Mouse (Mus musculus) telencephalon, adult 2 months (tissue): ENCODE data around the gene Pgm5.

ENCODE experiments used
- DNase-seq: peaks from one replicate; pipeline ENCODE4 v3.0.0-alpha.2; 2011; ENCODE audit warnings: low read depth, low spot score

The Pgm5 gene

GRCm38 (mm10) chr19:24779996-24780395 is 81.7 kb downstream of the Pgm5 start:
- no peak for DNase-seq

- DNase-seq = no peak
Measured at GRCm38 (mm10) chr19:24770345-24770744, 91.3 kb downstream of the Pgm5 start.

- DNase-seq = no peak
Measured at GRCm38 (mm10) chr19:24767401-24767800, 94.3 kb downstream of the Pgm5 start.

GRCm38 (mm10) chr19:24762473-24763149 is 99.0 kb downstream of the Pgm5 start:
- DNase-seq = no peak

GRCm38 (mm10) chr19:24756627-24757026 is 105.0 kb downstream of the Pgm5 start:
- no peak for DNase-seq

GRCm38 (mm10) chr19:24754440-24754785 is 107.2 kb downstream of the Pgm5 start:
- no peak for DNase-seq

- peak; percentile 47 for DNase-seq
Measured at GRCm38 (mm10) chr19:24753617-24754439, 107.8 kb downstream of the Pgm5 start.

- no peak for DNase-seq
Measured at GRCm38 (mm10) chr19:24752873-24753538, 108.6 kb downstream of the Pgm5 start.

GRCm38 (mm10) chr19:24746266-24746875 is 115.3 kb downstream of the Pgm5 start:
- DNase-seq = no peak

GRCm38 (mm10) chr19:24742606-24743005 is 119.0 kb downstream of the Pgm5 start:
- no peak for DNase-seq

- no peak for DNase-seq
Measured at GRCm38 (mm10) chr19:24738786-24739185, 122.9 kb downstream of the Pgm5 start.

- no peak for DNase-seq
Measured at GRCm38 (mm10) chr19:24738026-24738425, 123.6 kb downstream of the Pgm5 start.

- DNase-seq = no peak
Measured at GRCm38 (mm10) chr19:24735484-24736128, 126.0 kb downstream of the Pgm5 start.

- DNase-seq = no peak
Measured at GRCm38 (mm10) chr19:24730661-24731060, 131.0 kb downstream of the Pgm5 start.

GRCm38 (mm10) chr19:24724362-24724761 is 137.3 kb downstream of the Pgm5 start:
- DNase-seq = no peak

GRCm38 (mm10) chr19:24720448-24720847 is 141.2 kb downstream of the Pgm5 start:
- no peak for DNase-seq

GRCm38 (mm10) chr19:24719504-24719903 is 142.2 kb downstream of the Pgm5 start:
- DNase-seq = no peak

- no peak for DNase-seq
Measured at GRCm38 (mm10) chr19:24718021-24718420, 143.6 kb downstream of the Pgm5 start.

- peak; percentile 58 for DNase-seq
Measured at GRCm38 (mm10) chr19:24716303-24717097, 145.2 kb downstream of the Pgm5 start.

- DNase-seq = no peak
Measured at GRCm38 (mm10) chr19:24708032-24708431, 153.6 kb downstream of the Pgm5 start.
